Mouse (Mus musculus) megakaryocyte-erythroid progenitor cell, adult 5 weeks (primary cell): ENCODE measurements around the gene 6430548M08Rik. TPM values are rescaled to one million over a fixed set of nuclear protein-coding genes. Genes with fewer than 3 reads are reported as not detected.

Experiments
- polyA plus RNA-seq: library from polyadenylated mRNA; stranded (reverse); fragments of >175 nt; gene quantifications from 2 replicates; pipeline ENCODE4 v1.2.3, GENCODE M21; 2012

The 6430548M08Rik gene
- 1.9 and 3.0 TPM in 2 replicates for polyA plus RNA-seq

DNA sequence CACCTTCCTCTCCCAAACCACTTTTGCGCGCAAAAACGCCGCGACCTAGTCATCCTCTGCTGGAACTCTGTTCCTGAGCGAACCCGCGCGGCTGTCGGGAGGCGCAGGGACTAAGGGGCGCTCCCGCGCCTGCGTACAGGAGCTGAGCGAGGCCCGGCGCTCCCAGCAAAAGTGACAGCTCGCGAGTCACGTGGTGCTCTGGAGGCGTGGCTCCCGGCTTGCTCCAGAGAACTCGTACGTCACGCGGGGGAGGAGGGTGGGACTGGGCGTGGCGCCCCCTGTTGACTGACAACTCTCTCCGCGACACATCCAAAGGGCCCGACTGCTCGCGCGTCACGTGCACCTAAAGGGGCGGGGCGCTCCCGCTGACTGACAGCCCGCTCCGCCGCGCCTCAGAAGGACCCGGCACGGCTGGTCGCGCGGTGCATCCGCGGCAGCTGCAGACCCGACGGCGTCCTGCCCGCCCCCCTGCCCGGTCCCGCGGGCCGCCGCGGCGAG lies at the start of gene 6430548M08Rik:
TSS of gene 6430548M08Rik (plus strand) at position 395 of the 498 bp plus-strand sequence.

GRCm38 (mm10) chr8:120101068-120101972 lies 12.6 kb upstream of the 6430548M08Rik start, which contains the start of gene Zdhhc7:
Gene Zdhhc7, minus strand, starts transcription at chr8:120101482.

DNA sequence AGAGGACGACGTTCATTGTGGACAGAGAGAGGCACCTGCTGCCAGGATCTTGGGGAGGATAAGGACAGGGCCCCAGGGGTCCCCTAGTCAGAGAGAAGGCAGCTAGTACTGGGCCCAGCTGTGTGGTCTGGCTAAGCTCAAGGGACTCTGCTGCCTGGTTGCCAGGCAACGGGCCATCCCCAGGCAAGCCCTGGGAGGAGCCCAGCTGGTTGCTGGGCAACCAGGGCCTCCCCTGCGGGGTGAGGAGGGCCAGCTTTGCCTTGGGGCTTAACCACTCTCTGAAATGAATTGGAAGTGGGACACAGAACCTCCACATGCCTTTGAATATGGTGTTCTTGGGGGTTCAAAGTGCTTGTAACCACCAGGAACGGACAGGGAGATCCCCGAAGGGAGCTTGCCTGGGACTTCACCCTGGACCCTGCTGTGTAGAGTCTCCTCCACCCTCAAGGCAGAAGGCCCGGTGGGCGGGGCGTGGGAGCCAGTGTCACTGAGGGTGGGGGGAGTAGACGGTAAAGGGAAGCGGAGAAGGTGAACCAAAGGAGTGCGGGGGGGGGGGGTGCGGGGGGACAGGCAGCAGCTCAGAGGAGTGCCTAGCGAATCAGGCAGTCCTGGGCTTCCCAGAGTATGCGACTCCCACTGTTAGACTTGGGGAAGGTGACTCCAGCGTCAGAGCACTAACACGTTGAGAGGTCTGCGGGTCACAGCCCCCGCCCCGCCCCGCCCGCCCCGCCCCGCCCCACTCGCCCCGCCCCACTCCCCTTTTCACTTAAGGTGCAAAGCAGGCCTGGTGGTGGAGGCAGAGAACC lies 63.6 kb downstream of the 6430548M08Rik start, which contains the start of gene Fam92b:
TSS of gene Fam92b (minus strand) at position 149 of the 806 bp plus-strand sequence.

Other genes with a start within 250 kb of the 6430548M08Rik start
- 56.1 and 62.7 TPM in 2 replicates for gene Usp10, start 203.8 kb upstream of the 6430548M08Rik start, polyA plus RNA-seq
- 7.5 and 10.2 TPM in 2 replicates for gene Gm20388, start 203.3 kb upstream of the 6430548M08Rik start, polyA plus RNA-seq
- gene Crispld2, start 121.7 kb upstream of the 6430548M08Rik start, polyA plus RNA-seq, result 1.3 and 3.6 TPM in 2 replicates
- gene Zdhhc7, start 12.7 kb upstream of the 6430548M08Rik start, polyA plus RNA-seq, result 24.7 and 28.0 TPM in 2 replicates
- not detected in 2 replicates for gene Fam92b, start 63.3 kb downstream of the 6430548M08Rik start, polyA plus RNA-seq
- gene Gse1, start 114.3 kb downstream of the 6430548M08Rik start, polyA plus RNA-seq, result 322 and 479 TPM in 2 replicates